Comparison of ENCODE assay signal across 17 mouse cellular contexts in genomic region chr1:151493826-151494225, GRCm38 (mm10).
"Had no signal": no experiment of that assay in that cellular context is flagged by ENCODE, and none has a peak within 500 bp of the region (broad histone marks: within the 10 kb centered on the region; RNA-seq: fewer than 3 reads in every experiment).

No protein-coding gene starts in this region.

- H3K9me3 ChIP-seq: liver, embryonic 15.5 days; lung, embryonic 15.5 days; midbrain, embryonic 12.5 days; neural tube, embryonic 12.5 days; stomach, embryonic 15.5 days had no signal

- ATAC-seq: liver, postnatal 0 days; lung, postnatal 0 days had no signal

- H3K27me3 ChIP-seq: liver, embryonic 15.5 days; lung, embryonic 15.5 days; midbrain, embryonic 12.5 days; neural tube, embryonic 12.5 days; stomach, embryonic 15.5 days had no signal

- H3K9ac ChIP-seq: liver, embryonic 15.5 days; liver, postnatal 0 days; lung, embryonic 15.5 days; midbrain, embryonic 12.5 days; neural tube, embryonic 12.5 days; stomach, embryonic 15.5 days had no signal

- H3K36me3 ChIP-seq: liver, embryonic 15.5 days; lung, embryonic 15.5 days; midbrain, embryonic 12.5 days; neural tube, embryonic 12.5 days; stomach, embryonic 15.5 days had no signal

- DNase-seq: liver, postnatal 0 days; lung, adult 2 months; lung, postnatal 14 days; lung, postnatal 36 days; midbrain, embryonic 14.5 days; right cerebral cortex, postnatal 14 days; thymus, adult 2 months; thymus, postnatal 25 days; thymus, postnatal 4 days had no signal

- H3K27ac ChIP-seq: liver, embryonic 15.5 days; lung, embryonic 15.5 days; macrophage; midbrain, embryonic 12.5 days; neural tube, embryonic 12.5 days; stomach, embryonic 15.5 days; stomach, postnatal 0 days had no signal

- H3K4me3 ChIP-seq: liver, embryonic 15.5 days; lung, embryonic 15.5 days; midbrain, embryonic 12.5 days; neural tube, embryonic 12.5 days; stomach, embryonic 15.5 days had no signal

- H3K4me2 ChIP-seq: liver, embryonic 15.5 days; lung, embryonic 15.5 days; midbrain, embryonic 12.5 days; neural tube, embryonic 12.5 days; stomach, embryonic 15.5 days had no signal
